Mouse (Mus musculus) cerebellum, adult 9-10 months (tissue): ENCODE results near the gene Nr5a1.

Experiments used
- DNase-seq: peaks from one replicate; pipeline ENCODE4 v3.0.0; 2022

Gene Nr5a1

DNA sequence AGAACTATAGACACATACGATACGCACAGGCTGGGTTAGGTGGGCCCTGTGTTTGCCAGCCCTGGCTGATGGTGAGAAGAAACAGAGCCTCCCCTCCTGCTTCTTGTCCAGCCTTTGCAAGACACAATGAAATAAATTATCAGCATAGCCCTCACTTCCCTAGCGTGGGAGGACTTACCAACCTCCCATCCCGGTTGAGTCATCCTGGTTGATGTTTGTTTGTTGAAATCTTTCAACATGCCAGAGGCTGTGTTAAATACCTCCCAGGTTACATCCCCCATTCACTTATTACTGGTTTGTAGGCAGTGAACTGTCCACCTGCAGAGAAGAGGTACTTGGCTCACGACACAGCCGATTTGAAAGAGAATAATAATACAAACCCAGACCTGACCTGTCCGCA, 66.7 kb downstream of the Nr5a1 start:
- DNase-seq = no peak

- DNase-seq = peak; percentile 72
These were observed 67.1 kb downstream of the Nr5a1 start for GRCm38 (mm10) chr2:38647201-38647606.

DNA sequence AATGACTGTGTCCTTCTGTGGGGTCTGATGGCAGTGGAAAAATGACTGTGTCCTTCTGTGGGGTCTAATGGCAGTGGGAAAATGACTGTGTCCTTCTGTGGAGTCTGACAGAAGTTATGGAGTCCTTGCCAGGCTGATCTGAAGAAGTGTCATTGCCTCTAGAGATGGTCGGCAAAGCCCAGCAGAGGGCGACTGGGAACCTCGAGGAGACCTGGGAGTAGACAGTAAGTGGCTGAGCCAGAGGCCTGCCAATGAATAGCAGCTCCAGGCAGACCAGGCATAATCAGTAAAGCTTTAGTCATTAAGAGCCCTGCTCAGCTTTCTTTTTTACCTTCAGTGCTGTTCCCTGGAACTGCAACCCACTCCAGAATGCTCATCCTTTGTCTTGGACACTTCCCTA, 68.4 kb downstream of the Nr5a1 start:
- peak; percentile 72 for DNase-seq

GRCm38 (mm10) chr2:38643625-38644427, 70.5 kb downstream of the Nr5a1 start, which contains the start of gene Psmb7:
Gene Psmb7 (minus strand): TSS chr2:38644087.
- peak; percentile 87 for DNase-seq
